Mouse (Mus musculus): ENCODE measurements at regions not wholly inside any gene's neighbourhood (a gene's known extent, or its start where the extent isn't known, plus 50 kb on each side); places are given as distances from the start of the nearest gene placed in this dataset.

DNA sequence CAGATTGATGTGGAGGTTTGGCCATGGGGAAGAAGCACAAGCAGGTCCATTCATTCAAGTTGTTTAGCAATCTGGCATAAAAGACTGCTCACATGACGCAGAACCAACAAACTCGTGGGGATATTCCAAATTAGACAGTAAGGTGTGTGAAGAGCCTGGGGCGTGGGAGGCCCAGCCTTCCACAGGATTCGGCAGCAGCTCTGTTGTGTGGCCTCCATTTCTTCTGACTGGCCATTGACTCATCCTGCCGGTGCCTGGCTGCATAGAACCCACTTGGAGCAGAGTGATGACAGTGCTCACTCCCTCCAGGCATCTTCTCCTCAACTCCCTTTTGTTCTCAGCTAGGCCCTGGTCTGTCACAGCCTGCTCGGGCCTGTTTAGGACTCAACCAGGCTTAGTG lies 91.6 kb upstream of the Irf2bp2 start:
- no peak for DNase-seq (ENCODE audit: low read depth, low spot score)

GRCm38 (mm10) chr8:126683950-126684349 lies 90.2 kb upstream of the Irf2bp2 start:
- no peak for DNase-seq (ENCODE audit: low read depth, low spot score)

- no peak for DNase-seq (ENCODE audit: low read depth, low spot score)
Measured at GRCm38 (mm10) chr8:126683555-126683947, 89.8 kb upstream of the Irf2bp2 start.

GRCm38 (mm10) chr8:126682817-126683554 lies 89.2 kb upstream of the Irf2bp2 start:
- no peak for DNase-seq (ENCODE audit: low read depth, low spot score)

DNA sequence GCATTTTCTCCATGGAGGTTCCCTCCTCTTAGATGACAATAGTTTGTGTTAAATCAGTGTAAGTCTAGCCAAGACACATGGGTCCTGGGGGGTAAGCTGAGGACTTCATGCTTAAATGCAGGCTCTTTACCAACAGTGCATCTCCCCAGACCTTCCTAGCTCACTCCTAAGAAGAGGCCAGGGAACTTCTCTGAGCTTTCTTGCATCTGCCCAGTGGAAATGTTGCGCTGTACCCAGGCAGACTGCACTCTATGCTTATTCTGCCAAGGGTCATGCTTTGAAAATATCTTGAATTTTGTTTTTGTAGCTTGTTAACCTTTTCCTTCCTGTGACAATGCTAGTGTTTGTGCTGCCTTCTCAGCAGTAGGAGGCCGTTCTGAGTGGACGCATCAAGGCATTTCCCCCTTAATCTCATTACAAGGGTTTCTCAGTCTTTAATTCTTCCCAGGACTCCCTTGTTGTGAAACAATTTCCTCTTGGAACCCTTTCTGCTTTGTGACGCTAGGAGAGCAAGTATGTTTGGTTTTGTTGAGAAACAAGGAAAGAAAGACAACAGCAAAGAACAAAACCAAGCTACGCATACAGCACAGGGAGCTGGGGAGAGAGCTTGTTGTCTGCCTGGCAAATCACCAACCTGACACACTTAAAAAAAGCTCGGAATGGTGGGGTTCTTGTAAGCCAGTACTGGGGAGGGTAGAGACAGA lies 88.3 kb upstream of the Irf2bp2 start:
- no peak for DNase-seq (ENCODE audit: low read depth, low spot score)

- DNase-seq (ENCODE audit: low read depth, low spot score): no peak
Measured at GRCm38 (mm10) chr8:126678004-126678751, 84.4 kb upstream of the Irf2bp2 start.

DNA sequence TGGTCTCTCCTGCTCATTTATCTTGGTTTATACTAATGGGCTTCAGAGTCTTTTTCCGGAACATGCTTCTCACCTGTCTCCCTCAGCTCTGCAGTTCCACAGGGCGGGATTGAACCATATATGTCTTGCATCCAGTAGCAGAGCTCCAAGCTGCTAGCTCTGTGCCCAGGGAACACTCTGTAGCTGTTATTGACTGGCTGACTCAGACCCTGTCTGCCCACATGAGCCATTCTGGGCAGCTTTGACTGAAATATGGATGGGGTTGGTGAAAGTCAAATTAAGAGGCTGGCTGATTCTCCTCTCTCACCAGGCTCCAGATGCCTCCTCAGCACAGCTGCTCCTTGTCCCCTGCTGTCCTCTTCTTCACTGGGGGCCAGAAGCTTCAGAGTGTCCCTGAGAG lies 81.4 kb upstream of the Irf2bp2 start:
- no peak for DNase-seq (ENCODE audit: low read depth, low spot score)

- no peak for DNase-seq (ENCODE audit: low read depth, low spot score)
Measured at GRCm38 (mm10) chr8:126673038-126673740, 79.4 kb upstream of the Irf2bp2 start.

DNA sequence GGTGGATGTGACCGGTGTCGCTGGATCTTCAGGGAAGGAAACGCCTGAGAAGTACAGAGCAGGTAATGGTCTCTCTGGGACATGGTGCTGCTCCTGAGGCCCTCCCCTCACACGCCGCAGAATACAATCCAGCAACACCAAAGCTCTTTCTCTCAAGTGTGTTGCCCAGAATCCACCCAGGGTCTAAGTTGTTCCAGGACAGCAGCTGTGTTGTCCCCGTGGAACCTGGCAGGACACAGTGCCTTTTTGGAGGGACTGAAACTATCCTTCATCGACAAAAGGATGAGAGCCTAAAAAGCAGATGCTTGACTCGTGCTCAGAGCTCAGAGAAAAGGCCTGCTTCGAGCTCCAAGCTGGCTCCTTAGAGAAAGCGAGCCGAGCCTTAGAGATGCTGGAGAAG lies 77.8 kb upstream of the Irf2bp2 start:
- no peak for DNase-seq (ENCODE audit: low read depth, low spot score)

GRCm38 (mm10) chr8:126669919-126670318 lies 76.1 kb upstream of the Irf2bp2 start:
- no peak for DNase-seq (ENCODE audit: low read depth, low spot score)

DNA sequence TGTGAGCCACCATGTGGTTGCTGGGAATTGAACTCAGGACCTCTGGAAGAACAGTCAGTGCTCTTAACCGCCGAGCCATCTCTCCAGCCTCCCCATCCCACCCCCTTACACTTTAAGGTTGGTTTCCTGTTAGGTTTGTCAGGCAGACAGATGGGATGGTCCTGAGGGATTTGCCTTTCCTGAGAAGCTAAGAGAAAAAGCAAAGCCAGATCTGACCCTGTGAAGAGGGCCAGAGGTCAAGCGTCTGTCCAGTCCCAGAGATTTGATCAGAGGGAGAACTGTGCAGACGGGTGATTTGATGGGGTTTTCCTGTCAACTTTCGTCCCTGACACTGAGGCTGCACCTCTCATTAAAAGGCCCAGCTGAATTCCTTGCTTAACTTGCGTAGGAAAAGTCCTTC lies 75.4 kb upstream of the Irf2bp2 start:
- no peak for DNase-seq (ENCODE audit: low read depth, low spot score)

DNA sequence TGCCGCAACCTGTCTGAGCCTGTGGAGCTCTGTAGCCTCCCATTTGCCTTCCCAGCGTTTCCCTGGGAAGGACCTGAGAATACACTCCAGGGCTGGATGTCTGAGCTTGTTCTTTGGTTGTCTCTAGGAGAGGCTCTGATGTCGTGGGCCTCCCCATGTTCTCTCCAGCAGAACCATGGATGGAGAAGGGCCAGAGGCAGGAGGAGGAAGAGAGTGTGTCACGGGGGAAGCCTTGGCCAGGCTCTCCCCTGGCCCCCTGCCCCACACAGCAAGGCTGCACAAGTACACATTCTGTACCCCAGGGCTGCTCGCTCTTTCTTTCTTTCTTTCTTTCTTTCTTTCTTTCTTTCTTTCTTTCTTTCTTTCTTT lies 74.9 kb upstream of the Irf2bp2 start:
- no peak for DNase-seq (ENCODE audit: low read depth, low spot score)

DNA sequence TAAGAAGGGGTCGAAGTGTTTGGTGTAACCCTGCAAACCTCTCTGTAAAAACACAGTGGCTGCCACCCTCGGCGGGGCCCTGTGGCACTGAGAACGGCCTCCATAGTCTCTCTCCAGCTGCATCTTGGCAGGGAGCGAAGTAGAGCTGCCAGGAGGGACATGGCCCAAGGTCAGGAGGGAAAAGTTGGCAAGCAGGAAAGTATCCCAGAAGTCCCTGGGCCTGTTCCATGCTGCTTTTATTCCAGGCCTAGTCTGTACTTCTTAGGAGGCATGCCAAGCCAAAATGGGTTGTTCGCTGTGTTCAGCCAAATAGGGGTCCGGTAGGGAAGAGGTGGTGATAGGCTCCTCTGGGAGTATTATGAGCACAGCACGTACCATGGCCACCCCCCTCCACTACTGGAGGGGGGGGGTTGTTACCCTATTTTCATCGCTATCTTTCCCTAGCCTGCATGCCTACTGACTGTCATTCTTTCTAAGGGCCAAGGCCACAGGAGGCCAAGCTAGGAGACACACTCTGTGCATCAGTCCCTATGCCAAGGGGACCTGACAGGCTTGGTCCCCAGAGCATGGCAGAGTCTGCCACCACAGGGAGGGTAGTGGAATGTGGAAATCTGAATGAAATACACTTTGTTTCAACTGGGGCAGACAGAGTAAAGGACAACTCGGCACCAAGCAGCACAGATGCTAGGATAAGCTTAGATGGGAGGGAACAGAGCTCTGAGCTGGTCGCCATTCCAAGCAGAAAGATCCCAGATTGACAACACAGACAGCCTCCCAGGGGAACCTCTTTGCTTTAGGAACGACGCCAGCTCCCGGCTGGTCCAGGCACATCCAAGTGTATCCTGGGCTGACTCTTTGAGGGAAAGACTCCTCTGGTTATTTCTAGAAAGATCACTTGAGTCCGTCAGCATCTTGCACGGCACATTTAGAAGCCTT lies 74.2 kb upstream of the Irf2bp2 start:
- no peak for DNase-seq (ENCODE audit: low read depth, low spot score)

GRCm38 (mm10) chr8:126667086-126667720 lies 73.4 kb upstream of the Irf2bp2 start:
- DNase-seq (ENCODE audit: low read depth, low spot score): no peak

DNA sequence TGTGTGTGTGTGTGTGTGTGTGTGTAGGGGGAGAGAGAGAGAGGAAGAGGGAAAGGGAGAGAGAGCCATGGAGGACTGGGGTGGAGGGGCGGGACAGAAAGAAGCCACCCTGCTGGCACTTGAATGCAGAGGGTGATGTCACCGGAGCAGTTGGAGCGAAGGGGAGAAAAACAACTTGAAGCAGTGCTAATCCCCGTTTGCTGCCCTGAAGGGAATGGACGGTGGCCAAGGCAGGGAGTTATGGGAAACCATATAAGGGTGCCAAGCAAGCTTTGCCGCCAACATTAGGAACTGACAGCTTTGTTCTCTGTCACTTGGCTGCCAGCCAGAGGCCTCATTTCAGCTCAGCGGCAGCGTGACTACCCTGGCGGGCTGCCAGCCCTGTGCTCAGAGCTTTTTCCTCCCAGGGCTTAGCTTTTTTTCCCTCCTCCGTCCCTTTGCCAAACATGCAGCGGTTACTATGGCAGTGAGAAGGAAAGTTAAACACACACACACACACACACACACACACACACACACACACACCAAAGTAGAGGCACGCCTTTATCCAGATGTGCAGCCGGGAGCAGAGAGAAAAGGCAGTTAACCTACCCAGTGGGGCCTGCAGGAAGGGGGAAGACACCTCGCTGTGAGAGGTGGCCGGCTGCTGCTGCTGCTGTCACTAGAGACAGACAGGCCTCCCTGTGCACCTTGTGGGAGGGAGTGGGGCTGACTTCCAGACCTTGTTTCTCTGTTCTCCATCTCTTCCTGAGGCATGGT lies 72.7 kb upstream of the Irf2bp2 start:
- DNase-seq (ENCODE audit: low read depth, low spot score): peak; percentile 45

DNA sequence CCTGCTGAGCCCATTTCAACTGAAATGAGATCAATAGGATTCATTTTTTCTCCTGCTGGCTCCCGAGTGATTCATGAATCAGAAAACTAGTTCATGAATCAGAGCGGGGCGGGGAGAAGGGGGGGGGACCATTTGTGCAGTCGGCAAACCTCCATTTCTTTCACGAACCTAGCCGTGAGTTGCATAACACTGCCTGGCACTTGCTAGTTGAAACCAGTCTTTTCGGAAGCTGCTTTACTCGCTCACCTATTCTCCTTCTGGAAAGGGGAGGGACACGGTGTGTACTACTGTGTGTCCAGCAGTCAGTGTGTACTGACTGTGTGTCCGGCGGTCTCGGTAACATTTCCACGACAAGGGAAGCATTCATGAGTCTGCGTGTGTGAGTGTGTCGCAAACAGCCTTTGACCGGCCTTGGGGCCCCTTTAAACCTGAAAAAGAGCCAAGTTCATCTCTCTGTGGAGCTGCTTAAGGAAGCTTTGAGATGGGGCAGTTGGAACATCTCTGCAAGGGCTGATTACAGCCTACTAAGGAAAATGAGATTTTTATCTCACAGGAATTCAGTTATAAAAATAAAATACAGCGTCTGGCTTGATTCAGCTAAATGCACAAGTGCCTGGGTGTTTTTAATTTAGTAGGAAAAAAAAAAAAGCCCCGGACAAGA lies 71.9 kb upstream of the Irf2bp2 start:
- no peak for DNase-seq (ENCODE audit: low read depth, low spot score)

GRCm38 (mm10) chr8:126664891-126665290 lies 71.1 kb upstream of the Irf2bp2 start:
- DNase-seq (ENCODE audit: low read depth, low spot score): no peak

GRCm38 (mm10) chr8:126662797-126663784 lies 69.3 kb upstream of the Irf2bp2 start:
- DNase-seq (ENCODE audit: low read depth, low spot score): no peak

Data from ES-CJ7 (cell line).